Mouse (Mus musculus) forebrain, embryonic 10.5 days (tissue): ENCODE data around the gene Cacna1g. TPM values are rescaled to one million over a fixed set of nuclear protein-coding genes. Genes with fewer than 3 reads are reported as not detected.
"Not testable (repeated sequence)": the region's sequence is repeated elsewhere in the genome, so short reads cannot be mapped to it uniquely, and the experiment has no call there.

Experiments
- DNase-seq: peaks from one replicate; pipeline ENCODE4 v3.0.0-alpha.2; 2017; ENCODE audit warnings: low spot score; ENCODE audit errors: extremely low spot score
- H3K27ac ChIP-seq: fragments of 300-500 bp; sonication (generic); 2 replicates; pipeline ENCODE4 v1.5.1; 2016; ENCODE audit warnings: mild to moderate bottlenecking
- H3K27me3 ChIP-seq: fragments of 300-500 bp; sonication (generic); 2 replicates; pipeline ENCODE4 v1.6.1; 2016; ENCODE audit warnings: mild to moderate bottlenecking; ENCODE audit not compliant: poor library complexity, severe bottlenecking
- H3K36me3 ChIP-seq: fragments of 300-500 bp; sonication (generic); replicated peaks from 2 replicates; pipeline ENCODE4 v1.6.1; 2016; ENCODE audit warnings: mild to moderate bottlenecking, moderate library complexity
- H3K4me1 ChIP-seq: fragments of 300-500 bp; sonication (generic); 2 replicates; pipeline ENCODE4 v1.6.1; 2016
- H3K4me3 ChIP-seq: fragments of 300-500 bp; sonication (generic); 2 replicates; pipeline ENCODE4 v1.5.1; 2016; ENCODE audit warnings: mild to moderate bottlenecking, moderate library complexity
- H3K9me3 ChIP-seq: fragments of 300-500 bp; sonication (generic); 2 replicates; pipeline ENCODE4 v1.6.1; 2016; ENCODE audit warnings: mild to moderate bottlenecking, moderate library complexity
- WGBS: fragments of 180-500 bp; shearing (Covaris S2); methylation state at CpG from one replicate; pipeline ENCODE4 v1.1.7; 2016; 5-methylcytosine and 5-hydroxymethylcytosine counted together
- polyA plus RNA-seq: library from polyadenylated mRNA; unstranded; fragments of >200 nt; fragmentation: Nextera tagmentation; extraction: Ambion mirVana; gene quantifications from 2 replicates; pipeline ENCODE4 v1.2.1, GENCODE M21; 2016

Gene Cacna1g
- polyA plus RNA-seq, 1 experiment from 2014 or later, result 7.0 TPM

DNA sequence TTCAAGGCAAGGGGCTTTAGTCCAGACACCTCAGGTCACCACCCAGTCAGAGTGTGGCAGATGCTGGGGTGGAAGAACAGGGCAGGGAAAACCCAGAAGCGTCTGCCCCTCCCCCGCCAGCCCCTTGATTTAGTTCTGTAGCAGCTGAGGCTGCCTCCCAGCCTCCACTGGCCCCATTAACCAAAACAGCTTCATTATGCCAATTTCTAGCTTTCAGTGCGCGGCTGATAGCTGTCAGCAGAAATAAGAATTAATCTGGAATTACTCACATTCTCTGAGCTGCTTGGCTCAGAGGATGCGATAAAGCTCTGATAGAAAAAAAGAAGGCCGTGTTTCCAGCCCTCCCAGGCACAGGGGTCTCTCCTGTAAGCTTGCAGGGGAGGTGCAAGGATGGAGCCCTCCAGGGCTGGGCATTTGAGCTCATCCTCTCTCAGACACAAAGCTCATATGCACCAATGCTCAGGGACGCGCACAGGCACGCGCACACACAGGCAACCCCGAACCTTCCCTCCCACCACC is 66.1 kb downstream of the Cacna1g start:
- Histone ChIP-seq H3K4me1 (peaks cover 49% of the 10 kb centered on the region), H3K27ac (peak overlapping the region; percentile 74), H3K27me3 (peaks cover 41% of the 10 kb centered on the region), H3K36me3 (peaks cover 37% of the 10 kb centered on the region), H3K9me3 (no peaks in the 10 kb centered on the region), H3K4me3 (no peak overlapping the region)
- DNase-seq, result no peak
- 55% methylated on average over 11 of the region's 11 CpGs for WGBS

DNA sequence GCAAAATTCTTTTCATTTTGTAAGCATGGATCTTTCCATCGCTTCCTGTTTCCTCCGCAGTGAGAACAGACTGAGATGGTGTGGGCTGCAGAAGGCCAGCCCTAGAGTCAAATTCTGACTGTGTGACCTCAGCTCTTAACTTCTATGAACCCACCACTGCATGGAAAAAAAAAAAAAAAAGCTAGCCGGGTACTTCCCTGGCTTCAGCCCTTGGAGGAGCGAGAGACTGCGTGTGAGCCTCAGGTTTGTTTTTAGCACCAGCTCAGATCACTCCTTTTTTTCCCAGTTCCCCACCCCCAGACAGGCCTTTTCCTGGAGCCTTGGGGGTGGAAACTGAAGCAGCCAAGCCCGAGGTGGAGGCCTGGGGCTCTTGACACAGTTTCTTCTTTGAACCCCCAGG is 68.7 kb downstream of the Cacna1g start:
- WGBS, result 64% methylated on average over 6 of the region's 6 CpGs
- no peak overlapping the region for H3K27ac ChIP-seq
- DNase-seq, result no peak
- H3K4me3 ChIP-seq, result no peak overlapping the region
- peaks cover 28% of the 10 kb centered on the region for H3K27me3 ChIP-seq
- peaks cover 16% of the 10 kb centered on the region for H3K36me3 ChIP-seq
- no peaks in the 10 kb centered on the region for H3K9me3 ChIP-seq
- H3K4me1 ChIP-seq, result peaks cover 45% of the 10 kb centered on the region

DNA sequence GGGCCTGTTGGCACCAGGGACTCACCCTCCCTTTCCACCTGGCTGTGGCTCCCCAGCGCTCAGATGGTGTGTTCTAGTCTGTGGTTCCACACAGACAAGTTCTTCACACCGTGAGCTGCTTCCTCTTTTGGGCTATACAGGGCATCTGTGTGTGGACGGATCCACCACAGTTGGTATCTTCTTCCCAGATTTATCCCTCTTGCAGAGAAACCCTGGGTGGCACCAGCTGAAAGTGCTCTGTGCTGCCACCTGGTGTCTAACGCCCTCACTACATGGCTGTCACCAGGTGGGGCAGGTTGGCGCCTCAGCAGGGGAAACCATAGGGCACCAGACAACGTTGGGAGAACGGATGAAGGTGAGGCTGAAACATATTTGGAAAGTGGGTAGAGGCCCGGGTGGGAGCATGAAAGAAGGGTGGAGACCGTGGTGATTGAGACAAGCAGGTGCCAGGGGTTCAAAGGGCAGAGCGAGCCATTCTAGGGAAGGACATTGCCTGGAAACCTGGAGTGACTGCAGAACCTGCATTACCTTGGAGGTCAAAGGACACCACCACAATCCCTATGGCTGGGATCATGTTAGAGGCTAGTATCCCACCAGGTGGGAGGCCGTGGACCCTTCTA is 69.2 kb downstream of the Cacna1g start:
- Histone ChIP-seq H3K4me1 (peaks cover 45% of the 10 kb centered on the region), H3K36me3 (peaks cover 10% of the 10 kb centered on the region), H3K9me3 (no peaks in the 10 kb centered on the region), H3K4me3 (no peak overlapping the region), H3K27ac (0 out of 2 replicates have a peak overlapping the region, but pooled peaks have one; percentile 6), H3K27me3 (peaks cover 23% of the 10 kb centered on the region)
- 24% methylated on average over 11 of the region's 11 CpGs for WGBS
- DNase-seq, result peak; percentile 71

DNA sequence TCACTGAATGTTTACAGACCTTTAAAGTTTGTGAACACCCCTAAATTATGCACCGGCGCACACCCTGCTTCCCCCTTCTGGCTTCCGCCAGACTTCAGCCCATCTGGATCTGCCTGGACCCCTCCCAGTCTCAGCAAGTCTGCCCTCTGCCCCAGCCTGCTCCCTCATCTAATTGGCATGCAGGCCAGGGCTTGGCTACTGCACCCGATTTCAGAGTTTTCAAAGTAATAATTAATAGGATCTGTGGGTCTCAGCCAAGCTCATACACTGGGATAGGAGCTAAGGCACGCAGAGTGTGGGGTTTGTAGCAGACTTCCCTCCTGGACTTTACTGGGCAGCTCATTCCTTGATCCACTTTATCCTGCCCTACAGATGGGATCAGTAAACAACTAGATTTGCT is 69.8 kb downstream of the Cacna1g start:
- Histone ChIP-seq H3K9me3 (no peaks in the 10 kb centered on the region), H3K27ac (0 out of 2 replicates have a peak overlapping the region, but pooled peaks have one; percentile 6), H3K4me1 (peaks cover 39% of the 10 kb centered on the region), H3K4me3 (no peak overlapping the region), H3K36me3 (peaks cover 5% of the 10 kb centered on the region), H3K27me3 (peaks cover 17% of the 10 kb centered on the region; the same call in 1 of the 2 replicates)
- 70% methylated on average over 5 of the region's 5 CpGs for WGBS
- DNase-seq, result no peak

DNA sequence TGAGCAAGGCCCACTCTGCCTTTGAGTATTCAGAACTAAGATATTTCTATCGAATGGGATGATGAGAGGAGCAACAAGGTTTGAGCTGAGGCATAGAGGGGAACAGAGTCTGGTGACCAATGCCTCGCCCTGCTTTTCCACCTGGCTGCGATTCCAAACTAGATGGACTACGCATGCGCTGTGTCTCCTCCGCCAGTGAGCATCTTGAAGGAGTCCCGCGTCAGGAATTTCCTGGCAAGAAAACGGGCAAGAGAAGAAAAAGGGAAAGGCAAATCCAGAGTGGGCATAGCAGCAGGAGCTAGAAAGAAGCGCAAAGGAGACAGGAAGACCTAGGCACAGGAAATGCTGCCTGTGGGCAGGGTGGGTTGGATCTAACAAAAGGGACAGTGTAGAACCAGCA is 70.2 kb downstream of the Cacna1g start:
- 83% methylated on average over 10 of the region's 10 CpGs for WGBS
- Histone ChIP-seq H3K27ac (no peak overlapping the region), H3K27me3 (peaks cover 15% of the 10 kb centered on the region; the same call in 1 of the 2 replicates), H3K4me3 (no peak overlapping the region), H3K36me3 (peaks cover under 1% of the 10 kb centered on the region), H3K9me3 (no peaks in the 10 kb centered on the region), H3K4me1 (peaks cover 35% of the 10 kb centered on the region)
- DNase-seq, result no peak

DNA sequence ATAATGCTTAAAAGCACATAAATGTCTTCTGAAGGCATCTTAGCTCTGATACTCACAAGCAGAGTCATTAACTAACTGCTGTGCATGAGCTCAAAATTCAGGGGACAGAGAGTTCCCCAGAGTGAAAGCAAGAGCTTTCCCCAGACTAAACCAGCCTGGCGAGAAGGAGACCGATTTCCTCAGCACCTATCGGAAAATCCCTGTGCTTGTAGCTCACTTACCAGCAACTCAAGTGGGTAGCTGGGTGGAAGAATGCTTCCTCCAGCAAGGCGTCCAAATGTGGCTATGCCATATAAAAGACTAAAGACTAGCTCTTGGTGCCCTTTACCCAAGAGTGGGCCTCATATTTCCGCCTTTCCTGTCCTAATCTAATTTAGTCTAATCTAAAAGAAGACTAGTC is 71.3 kb downstream of the Cacna1g start:
- Histone ChIP-seq H3K27ac (no peak overlapping the region), H3K4me1 (peaks cover 28% of the 10 kb centered on the region), H3K27me3 (peaks cover 15% of the 10 kb centered on the region; the same call in 1 of the 2 replicates), H3K9me3 (no peaks in the 10 kb centered on the region), H3K36me3 (no peaks in the 10 kb centered on the region), H3K4me3 (no peak overlapping the region)
- no peak for DNase-seq
- 84% methylated on average over 5 of the region's 5 CpGs for WGBS

DNA sequence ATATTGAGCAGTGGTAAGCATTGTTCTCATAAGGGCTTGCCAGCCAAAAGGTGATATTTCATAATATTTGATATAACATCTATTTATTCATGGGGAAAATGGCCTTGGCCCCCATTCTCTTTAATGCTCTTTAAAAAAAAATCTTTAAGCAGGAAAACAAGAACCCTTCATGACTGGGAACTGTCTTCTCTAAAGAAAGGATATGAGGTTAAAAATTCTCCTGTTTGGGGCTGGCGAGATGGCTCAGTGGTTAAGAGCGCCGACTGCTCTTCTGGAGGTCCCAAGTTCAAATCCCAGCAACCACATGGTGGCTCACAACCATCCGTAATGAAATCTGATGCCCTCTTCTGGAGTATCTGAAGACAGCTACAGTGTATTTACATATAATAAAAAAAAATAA is 72.0 kb downstream of the Cacna1g start:
- not testable (repeated sequence) for DNase-seq, H3K27ac ChIP-seq, H3K36me3 ChIP-seq, H3K9me3 ChIP-seq, H3K4me3 ChIP-seq
- WGBS, result 83% methylated on average over 4 of the region's 4 CpGs
- Histone ChIP-seq H3K27me3 (peaks cover 15% of the 10 kb centered on the region; the same call in 1 of the 2 replicates), H3K4me1 (peaks cover 21% of the 10 kb centered on the region)

DNA sequence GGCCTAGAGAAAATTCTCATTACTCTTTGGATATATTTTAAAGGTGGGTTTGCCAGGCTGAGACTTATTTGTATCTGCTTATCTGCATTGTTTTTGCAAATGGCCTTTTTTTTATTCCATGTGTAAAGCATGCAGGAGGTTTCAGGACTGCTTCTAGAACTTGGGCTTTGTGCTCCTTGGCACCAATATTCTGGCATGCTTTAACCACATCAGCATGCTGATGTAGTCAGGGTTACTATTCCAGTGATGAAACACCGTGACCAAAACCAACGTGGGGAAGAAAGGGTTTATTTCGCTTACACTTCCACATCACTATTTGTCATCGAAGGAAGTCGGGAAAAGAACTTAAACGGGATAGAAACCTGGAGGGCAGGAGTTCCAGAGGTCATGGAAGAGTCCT is 73.0 kb downstream of the Cacna1g start:
- Histone ChIP-seq H3K36me3 (no peaks in the 10 kb centered on the region), H3K4me1 (peaks cover 17% of the 10 kb centered on the region), H3K27ac (no peak overlapping the region), H3K4me3 (no peak overlapping the region), H3K9me3 (no peaks in the 10 kb centered on the region), H3K27me3 (peaks cover 12% of the 10 kb centered on the region; the same call in 1 of the 2 replicates)
- DNase-seq, result no peak
- 85% methylated on average over 6 of the region's 6 CpGs for WGBS

DNA sequence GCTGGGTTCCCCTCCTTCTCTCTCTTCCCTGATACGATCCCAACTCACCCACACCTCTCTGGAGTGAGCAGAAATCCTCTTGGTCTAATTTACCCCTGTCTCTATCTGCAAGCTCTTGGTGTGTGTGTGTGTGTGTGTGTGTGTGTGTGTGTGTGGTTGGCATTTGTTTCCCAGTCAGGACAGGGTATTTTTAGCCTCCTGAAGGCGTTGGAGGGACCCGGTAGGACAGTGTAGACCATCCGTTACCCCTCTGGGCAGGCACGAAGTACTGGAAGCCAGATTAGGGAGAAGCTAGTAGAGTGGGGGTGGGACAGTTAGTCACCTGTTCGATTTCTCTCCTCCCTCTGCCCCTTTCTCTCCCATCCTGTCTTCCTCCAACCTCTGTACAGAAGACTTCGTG is 79.9 kb downstream of the Cacna1g start:
- peaks cover 43% of the 10 kb centered on the region for H3K27me3 ChIP-seq
- H3K9me3 ChIP-seq, result no peaks in the 10 kb centered on the region
- no peak overlapping the region for H3K4me3 ChIP-seq
- no peak for DNase-seq
- 88% methylated on average over 7 of the region's 7 CpGs for WGBS
- no peaks in the 10 kb centered on the region for H3K36me3 ChIP-seq
- H3K4me1 ChIP-seq, result peaks cover 7% of the 10 kb centered on the region
- no peak overlapping the region for H3K27ac ChIP-seq

DNA sequence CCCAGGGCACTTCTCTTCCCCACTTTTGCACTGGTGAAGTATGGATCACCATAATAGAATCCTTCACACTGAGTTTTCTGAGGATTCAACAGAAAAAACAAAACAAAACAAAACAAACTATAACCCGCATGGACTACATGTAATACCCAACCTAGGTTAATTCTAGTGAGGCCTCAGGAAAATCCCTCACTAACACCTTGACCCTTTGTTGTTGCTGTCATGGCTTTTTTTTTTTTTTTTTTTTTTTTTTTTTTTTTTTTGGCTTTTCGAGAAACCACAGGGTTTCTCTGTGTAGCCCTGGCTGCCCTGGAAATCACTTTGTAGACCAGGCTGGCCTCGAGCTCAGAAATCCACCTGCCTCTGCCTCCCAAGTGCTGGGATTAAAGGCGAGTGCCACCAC is 80.5 kb downstream of the Cacna1g start:
- H3K36me3 ChIP-seq, H3K4me1 ChIP-seq, H3K27ac ChIP-seq, H3K4me3 ChIP-seq, DNase-seq, H3K9me3 ChIP-seq: not testable (repeated sequence)
- 88% methylated on average over 4 of the region's 4 CpGs for WGBS
- H3K27me3 ChIP-seq, result peaks cover 43% of the 10 kb centered on the region

DNA sequence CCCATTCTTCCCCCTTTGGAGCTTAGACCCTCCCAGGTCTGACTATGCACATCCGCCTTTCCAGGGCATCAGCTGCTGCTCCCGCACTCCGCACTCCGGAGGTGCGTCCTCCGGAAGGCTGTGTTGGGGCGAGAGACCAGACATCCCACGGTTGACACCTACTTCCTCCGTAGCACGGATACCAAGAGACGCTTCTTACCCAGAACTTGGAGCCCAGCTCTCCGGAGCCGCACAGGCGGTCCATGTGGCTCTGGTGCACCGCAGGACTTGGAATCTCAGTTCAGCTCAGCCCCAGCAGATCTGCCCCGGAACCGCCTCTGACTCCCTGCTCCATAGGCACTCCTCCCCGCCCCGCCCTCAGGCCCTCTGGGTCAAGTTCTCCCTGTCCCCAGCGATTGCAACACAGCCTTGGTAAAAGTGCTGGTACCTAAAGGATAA is 81.3 kb downstream of the Cacna1g start, which contains the start of gene Abcc3:
TSS of gene Abcc3 (minus strand) at position 326 of the 438 bp plus-strand sequence.
- no peak for DNase-seq
- 9% methylated on average over 20 of the region's 20 CpGs for WGBS
- peaks cover 48% of the 10 kb centered on the region for H3K27me3 ChIP-seq
- H3K4me1 ChIP-seq, result peaks cover 7% of the 10 kb centered on the region
- no peaks in the 10 kb centered on the region for H3K36me3 ChIP-seq
- H3K9me3 ChIP-seq, result no peaks in the 10 kb centered on the region
- H3K27ac ChIP-seq, result peak within 1 kb of the TSS; percentile 13; the same call in 1 of the 2 replicates
- peak within 1 kb of the TSS; percentile 36 for H3K4me3 ChIP-seq

DNA sequence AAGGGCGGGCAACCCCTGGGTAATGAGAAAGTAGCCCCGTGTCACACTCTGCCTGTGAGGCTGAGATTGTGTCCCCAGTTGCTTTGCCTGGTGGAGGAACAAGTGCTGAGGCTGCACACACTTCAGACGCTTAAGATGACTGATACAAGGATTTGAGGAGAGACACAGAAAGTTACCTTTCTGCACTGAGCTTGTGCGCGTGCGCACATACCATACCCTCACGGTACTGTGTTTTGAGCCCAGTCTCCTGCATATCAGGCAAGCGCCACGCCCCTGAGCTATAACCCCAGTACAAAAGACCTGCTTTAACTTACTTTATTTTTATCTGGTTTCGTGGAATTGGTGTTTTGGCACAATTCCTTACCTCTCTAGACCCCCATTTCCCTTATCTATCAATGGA is 82.3 kb downstream of the Cacna1g start:
- 90% methylated on average over 10 of the region's 10 CpGs for WGBS

DNA sequence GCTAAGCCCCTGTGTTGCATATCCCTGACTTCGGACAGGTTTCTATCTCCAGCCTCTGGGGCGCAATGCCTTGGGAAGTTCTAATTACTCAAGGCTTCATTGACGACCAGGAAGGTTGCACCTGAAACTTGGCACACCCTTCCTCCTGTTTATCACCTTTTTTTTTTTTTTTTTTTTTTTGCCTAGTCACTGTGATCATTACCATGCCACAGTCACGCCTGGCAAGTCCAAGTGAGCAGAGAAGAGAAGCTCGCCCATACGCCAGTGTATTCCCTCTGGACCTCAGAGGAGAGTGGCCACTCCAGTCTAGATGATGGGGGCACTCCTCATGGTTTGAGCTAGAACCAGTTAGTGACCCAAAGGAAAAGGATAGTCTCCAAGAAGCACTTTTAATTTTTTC is 83.2 kb downstream of the Cacna1g start:
- H3K4me3 ChIP-seq, result no peak overlapping the region
- no peak for DNase-seq
- no peak overlapping the region for H3K27ac ChIP-seq
- H3K27me3 ChIP-seq, result peaks cover 48% of the 10 kb centered on the region
- H3K36me3 ChIP-seq, result no peaks in the 10 kb centered on the region
- peaks cover 18% of the 10 kb centered on the region for H3K4me1 ChIP-seq
- no peaks in the 10 kb centered on the region for H3K9me3 ChIP-seq
- WGBS, result 85% methylated on average over 6 of the region's 6 CpGs

More for the DNA sequence above, 82.3 kb downstream of the Cacna1g start:
- H3K36me3 ChIP-seq, result no peaks in the 10 kb centered on the region
- no peak overlapping the region for H3K4me3 ChIP-seq
- H3K9me3 ChIP-seq, result no peaks in the 10 kb centered on the region
- peaks cover 10% of the 10 kb centered on the region for H3K4me1 ChIP-seq
- H3K27ac ChIP-seq, result no peak overlapping the region
- no peak for DNase-seq
- peaks cover 48% of the 10 kb centered on the region for H3K27me3 ChIP-seq
